Mouse (Mus musculus) cerebellum, postnatal 25 days (tissue): ENCODE measurements around the gene Dync1i1.

ENCODE experiments used
- DNase-seq, 2 experiments: peaks; one replicate each; pipeline ENCODE4 v3.0.0; 2021; ENCODE audit warnings: mixed read lengths in 2 of 2

The Dync1i1 gene

DNA sequence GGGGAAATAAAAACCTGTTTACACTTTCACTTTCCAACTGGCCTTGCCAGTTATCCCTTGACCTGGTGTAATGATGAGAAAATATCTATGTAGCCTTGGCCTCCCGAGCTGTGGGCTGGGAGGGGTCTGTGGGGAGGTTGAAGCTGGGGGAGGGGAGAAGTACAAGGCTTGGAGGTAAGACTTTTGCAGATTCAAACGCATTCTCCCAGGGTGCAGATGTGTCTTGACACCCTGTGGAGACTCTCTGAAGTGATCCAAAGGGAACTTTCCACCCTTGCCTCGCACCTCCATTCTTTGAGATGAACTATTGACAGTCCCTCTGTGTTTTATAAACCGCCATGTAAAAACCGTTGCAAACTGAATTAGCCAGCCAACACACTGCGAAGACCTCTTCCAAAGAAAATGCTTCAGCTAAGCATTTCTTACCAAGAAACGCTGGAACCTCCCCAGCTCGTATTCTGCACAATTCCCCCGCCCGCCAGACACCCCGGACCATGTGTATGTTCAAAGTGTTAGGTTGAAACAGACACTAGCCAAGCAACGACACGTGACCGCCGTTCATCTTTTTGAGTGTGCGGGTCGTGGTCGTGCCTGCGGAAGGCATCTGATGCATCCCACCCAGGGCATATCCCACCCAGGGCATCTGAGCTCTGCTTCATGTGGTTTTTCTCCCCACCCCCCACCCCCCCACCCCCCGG, 133.6 kb downstream of the Dync1i1 start:
- no peak for DNase-seq

DNA sequence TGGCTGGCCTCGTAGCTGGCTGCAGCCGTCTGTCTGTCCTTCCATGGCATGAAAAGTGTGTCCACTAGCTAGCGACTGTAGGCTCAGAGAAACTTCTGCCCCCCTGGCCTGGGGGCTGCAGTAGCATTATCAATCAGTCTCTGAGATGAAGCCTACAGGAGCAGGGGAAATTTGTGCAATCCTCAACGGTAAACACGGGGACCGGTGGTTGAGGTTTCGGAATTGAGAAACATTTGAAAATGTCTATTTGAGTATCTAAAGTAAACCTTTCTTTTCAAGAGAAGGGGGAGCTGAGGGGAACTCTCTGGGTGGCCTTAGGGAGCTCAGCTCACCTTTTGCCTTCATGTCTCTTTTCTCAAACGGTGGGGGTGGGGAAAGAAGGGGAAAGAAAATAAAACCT, 134.2 kb downstream of the Dync1i1 start:
- DNase-seq = no peak

- DNase-seq = no peak
These were observed 140.7 kb downstream of the Dync1i1 start for GRCm38 (mm10) chr6:5866091-5866490.

GRCm38 (mm10) chr6:5867221-5867620, 141.8 kb downstream of the Dync1i1 start:
- no peak for DNase-seq

DNA sequence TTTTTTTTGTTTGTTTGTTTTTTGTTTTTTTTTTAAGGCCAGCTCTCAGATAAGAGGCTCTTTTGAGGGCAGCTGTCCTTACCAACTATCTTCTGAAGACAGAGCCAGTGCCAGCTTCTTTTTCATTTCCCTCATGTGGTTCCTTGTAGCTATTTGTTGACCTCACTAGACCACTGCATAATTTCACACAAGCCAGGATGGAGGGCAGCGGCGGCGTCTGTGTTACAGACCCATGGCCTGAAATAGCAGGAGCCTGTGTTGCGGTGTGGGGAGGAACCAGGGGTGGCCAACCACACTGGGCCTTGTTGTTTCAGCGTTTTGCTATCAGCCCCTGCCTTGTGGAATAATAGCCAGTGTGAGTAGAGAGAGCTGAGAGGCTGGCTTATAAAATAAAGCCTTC, 145.6 kb downstream of the Dync1i1 start:
- no peak for DNase-seq

GRCm38 (mm10) chr6:5871581-5872298, 146.3 kb downstream of the Dync1i1 start:
- DNase-seq = no peak

DNA sequence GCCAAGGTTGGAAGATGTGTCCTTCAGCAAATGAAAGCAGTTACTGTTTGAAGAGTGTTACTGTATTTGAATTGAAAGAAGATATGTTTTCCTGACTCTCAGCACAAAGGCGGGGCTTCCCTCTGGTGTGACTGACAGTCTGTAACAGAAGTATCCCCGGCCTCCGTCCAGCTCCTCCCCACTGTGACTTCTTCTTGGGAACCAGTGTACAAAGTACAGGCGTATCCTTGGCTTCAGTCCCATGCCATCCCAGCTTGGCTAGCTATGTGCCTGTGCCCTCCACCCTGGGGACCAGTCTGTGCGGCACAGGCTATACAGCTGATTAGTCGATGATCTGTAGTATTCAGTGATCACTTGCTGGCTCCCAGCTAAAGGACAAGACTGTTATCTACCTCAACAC, 163.9 kb downstream of the Dync1i1 start:
- DNase-seq = peak; percentile 13 to 27

GRCm38 (mm10) chr6:5911295-5911694, 185.9 kb downstream of the Dync1i1 start:
- DNase-seq = no peak

- DNase-seq = no peak
These were observed 189.6 kb downstream of the Dync1i1 start for GRCm38 (mm10) chr6:5915028-5915427.

GRCm38 (mm10) chr6:5920670-5921069, 195.2 kb downstream of the Dync1i1 start:
- DNase-seq = no peak

- no peak for DNase-seq
These were observed 197.2 kb downstream of the Dync1i1 start for GRCm38 (mm10) chr6:5922676-5923075.

DNA sequence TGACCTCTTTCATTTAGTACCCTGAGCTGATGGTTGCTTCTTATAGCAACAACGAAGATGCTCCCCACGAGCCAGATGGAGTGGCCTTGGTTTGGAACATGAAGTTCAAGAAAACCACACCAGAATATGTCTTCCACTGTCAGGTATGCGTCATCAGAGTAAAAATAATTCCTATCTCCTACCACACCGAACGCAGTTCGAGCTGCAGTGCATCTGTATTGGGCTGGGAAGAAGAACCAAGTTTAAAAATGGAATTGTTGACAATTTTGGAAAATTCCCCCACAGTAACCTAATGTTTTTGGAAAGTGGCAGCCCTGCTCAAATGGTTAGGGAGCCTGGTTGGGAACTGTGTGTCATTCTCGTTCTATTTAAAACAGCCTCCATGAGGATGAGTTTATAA, 197.7 kb downstream of the Dync1i1 start:
- no peak for DNase-seq

- DNase-seq = peak; percentile 14 to 18
These were observed 204.7 kb downstream of the Dync1i1 start for GRCm38 (mm10) chr6:5930140-5930539.

DNA sequence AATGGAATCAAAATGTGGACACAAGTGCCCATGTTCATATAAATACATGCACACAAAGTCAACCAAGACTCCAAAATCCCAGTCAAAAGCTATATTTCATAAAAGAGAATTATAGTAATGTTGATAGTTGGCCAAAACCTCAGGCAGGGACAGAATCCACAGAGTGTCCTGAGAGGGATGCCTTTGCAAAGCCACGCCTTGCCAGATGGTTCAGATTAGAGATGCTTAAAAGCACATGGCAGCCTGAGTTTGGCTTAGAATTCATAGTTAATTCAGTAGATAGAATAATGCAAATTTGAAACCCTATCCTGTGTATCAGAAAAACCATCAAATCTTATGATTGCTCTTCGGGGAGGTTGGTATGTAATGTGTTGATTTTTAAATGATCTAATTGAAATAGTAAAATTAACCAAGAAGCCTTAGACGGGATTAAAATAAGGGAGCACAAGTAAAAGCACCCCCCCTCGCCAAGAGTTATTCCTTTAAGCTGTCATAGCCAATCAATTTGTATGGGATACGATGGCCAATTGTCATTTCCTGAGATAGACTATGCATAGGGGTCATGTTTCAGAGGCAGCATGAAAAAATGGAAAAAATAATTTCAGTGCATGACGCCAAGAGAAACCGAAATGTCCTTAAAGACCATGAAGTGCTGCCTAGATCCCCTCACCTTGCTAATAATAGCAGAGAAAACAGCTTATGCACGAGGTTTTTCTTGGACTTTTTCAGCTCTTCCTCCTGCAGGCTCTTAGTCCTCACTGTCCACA, 210.3 kb downstream of the Dync1i1 start:
- peak; percentile 63 to 80 for DNase-seq

DNA sequence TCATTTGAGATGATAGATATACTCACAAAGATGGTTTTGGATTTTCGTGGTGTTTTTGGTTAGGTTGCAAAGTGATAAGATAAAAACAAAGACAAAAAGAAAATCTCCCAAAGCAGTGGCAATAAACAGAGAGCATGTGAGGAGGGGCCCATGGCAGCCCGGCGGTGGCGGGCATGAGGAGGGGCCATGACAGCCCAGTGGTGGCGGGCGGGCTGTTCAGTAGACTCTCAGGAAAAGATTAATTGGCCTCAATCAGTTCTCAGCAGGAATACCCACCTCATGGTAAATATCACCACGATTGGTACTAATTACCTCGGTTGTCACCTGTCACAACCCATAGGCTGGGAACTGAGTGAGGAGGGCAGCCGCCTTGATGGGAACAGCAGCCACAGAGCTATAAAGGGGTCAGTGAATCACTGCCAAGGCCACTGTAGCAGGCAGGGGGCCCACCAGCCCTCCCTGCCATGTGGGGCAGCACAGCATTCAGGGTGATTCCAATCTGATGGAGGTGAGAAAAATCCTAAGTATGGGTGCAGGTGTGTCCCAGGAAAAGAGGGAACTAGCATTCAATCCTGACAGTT, 224.5 kb downstream of the Dync1i1 start:
- DNase-seq = no peak

DNA sequence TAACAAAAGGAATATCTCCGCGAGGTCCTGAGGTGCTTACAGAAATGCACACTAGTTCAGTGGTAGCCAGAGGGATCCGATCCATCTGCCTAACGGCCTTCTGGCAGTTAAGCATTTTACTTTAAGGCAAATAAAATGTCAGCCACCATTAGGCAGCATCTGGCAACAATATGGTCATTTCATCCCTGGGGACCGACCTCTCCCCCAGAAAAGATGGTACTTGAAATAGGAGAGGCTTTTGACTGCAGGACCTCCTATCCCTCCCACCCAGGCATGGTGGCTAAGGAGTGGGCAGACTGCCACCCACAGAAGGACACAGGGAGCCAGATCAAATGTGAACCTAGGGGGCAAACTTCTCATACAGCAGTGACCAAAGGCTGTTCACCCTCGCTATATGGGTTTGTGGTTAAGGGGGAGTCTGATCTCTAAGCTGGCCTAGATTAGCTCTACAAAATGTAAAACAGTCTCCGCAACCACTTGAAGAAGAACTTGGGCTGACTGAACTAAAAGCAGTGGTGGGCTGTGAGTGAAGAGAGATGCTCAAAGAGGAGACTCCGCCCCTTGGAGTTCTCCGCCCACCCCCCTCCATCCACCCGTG, 231.0 kb downstream of the Dync1i1 start:
- DNase-seq = no peak

GRCm38 (mm10) chr6:5960728-5961127, 235.3 kb downstream of the Dync1i1 start:
- no peak for DNase-seq

DNA sequence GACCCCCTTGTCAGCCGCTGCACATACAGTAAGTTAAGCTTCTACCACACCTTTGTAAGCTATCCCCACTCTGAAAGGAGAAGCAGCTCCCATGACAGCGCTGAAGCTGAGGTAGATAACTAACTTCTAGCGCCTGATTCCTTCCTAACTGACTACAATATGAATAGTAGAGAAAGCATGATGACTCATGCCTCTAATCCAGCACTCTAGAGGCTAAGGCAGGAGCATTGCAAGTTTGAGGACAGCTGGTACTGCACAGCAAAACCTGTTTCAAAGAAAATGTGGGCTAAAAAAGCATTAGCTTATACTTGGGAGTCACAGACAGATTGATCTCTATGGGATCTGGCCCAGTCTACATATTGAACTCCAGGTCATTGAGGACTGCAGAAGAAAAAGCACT, 236.5 kb downstream of the Dync1i1 start:
- DNase-seq = no peak

- DNase-seq = no peak
These were observed 240.9 kb downstream of the Dync1i1 start for GRCm38 (mm10) chr6:5966376-5966775.

DNA sequence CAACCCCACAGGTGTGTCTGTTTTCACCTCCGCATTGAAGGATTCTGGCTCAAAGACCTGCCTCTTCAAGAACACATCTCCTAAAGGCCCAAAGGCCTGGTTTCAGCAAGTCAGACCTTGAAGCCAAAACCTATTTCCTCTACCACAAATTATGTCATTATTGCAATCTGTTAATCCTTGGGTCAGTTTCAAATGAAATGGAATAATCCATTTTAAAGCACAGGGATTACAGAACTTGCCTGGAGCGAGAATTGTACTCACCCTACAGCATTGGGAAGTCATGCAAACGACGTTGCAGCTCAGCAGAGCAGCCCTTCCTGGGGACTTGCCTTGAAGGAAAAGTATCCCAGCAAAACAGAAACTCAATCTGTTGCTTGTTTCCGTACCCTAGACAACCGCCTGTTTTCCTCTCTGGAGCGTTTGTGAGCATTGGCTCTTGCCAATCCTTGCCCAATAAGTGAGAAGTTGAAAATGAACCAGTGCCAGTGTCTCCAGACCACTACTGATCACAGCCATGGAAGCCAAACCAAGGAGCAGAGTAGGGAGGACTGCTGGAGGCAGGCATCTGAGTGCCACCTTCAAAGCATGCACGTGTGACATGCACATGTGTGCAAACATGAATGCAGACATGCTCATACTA, 241.5 kb downstream of the Dync1i1 start:
- DNase-seq = no peak

DNA sequence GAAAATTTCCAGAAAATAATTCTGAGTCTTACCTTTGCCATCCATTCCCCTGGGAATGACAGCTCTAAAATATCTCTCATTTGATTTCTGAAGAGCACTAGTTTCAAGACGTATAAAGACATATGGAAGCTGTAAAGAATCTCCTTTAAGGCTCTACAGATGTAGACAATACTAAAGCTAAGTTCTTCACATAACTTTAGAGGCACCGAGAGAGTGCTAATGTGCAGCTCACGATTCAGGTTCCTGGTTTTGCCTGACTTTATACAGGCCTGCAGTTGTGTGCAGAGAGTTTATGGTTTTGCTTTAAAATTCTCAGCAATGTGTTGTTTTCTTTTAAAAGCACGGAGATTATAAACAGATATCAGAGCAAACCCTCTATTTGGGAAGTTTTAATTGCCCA, 242.1 kb downstream of the Dync1i1 start:
- DNase-seq = no peak

GRCm38 (mm10) chr6:5969613-5970012, 244.2 kb downstream of the Dync1i1 start:
- DNase-seq = no peak
